ENCODE assay signal across 13 mouse cellular contexts in genomic region chr15:25276227-25276626, GRCm38 (mm10).
"Had no signal": no experiment of that assay in that cellular context is flagged by ENCODE, and none has a peak within 500 bp of the region (broad histone marks: within the 10 kb centered on the region; RNA-seq: fewer than 3 reads in every experiment).

No protein-coding gene starts in this region.

- H3K4me2 ChIP-seq: intestine, embryonic 15.5 days; limb, embryonic 15.5 days; liver, embryonic 12.5 days; lung, embryonic 14.5 days; midbrain, embryonic 11.5 days; midbrain, embryonic 15.5 days; neural tube, embryonic 12.5 days had no signal

- H3K9ac ChIP-seq: intestine, embryonic 15.5 days; limb, embryonic 15.5 days; liver, embryonic 12.5 days; lung, embryonic 14.5 days; midbrain, embryonic 15.5 days; neural tube, embryonic 12.5 days had no signal

- H3K27me3 ChIP-seq: intestine, embryonic 15.5 days; limb, embryonic 15.5 days; liver, embryonic 12.5 days; megakaryocyte, embryonic 14.5 days; midbrain, embryonic 15.5 days; neural tube, embryonic 12.5 days had no signal

- H3K4me3 ChIP-seq: intestine, embryonic 15.5 days; left cerebral cortex, adult 2 months; limb, embryonic 15.5 days; liver, embryonic 12.5 days; megakaryocyte, embryonic 14.5 days; midbrain, embryonic 15.5 days; neural tube, embryonic 12.5 days had no signal

- DNase-seq: lung, embryonic 14.5 days; lung, postnatal 14 days; right cerebral cortex, postnatal 14 days; thymus, postnatal 36 days had no signal

- ATAC-seq: intestine, embryonic 15.5 days; liver, embryonic 12.5 days; midbrain, embryonic 15.5 days had no signal

- H3K27ac ChIP-seq: intestine, embryonic 15.5 days; left cerebral cortex, adult 2 months; limb, embryonic 15.5 days; liver, embryonic 12.5 days; macrophage; midbrain, embryonic 15.5 days; neural tube, embryonic 12.5 days had no signal

- H3K9me3 ChIP-seq: intestine, embryonic 15.5 days; limb, embryonic 15.5 days; liver, embryonic 12.5 days; megakaryocyte, embryonic 14.5 days; midbrain, embryonic 15.5 days; neural tube, embryonic 12.5 days had no signal

- H3K4me1 ChIP-seq: intestine, embryonic 15.5 days; limb, embryonic 15.5 days; liver, embryonic 12.5 days had no signal

- H3K36me3 ChIP-seq: intestine, embryonic 15.5 days; limb, embryonic 15.5 days; liver, embryonic 12.5 days; midbrain, embryonic 15.5 days; neural tube, embryonic 12.5 days had no signal
